Mouse (Mus musculus) brain, embryonic 14.5 days (tissue): ENCODE data around the gene Thbd.

Experiments
- CTCF ChIP-seq: fragments of 200-500 bp; IDR thresholded peaks from 2 replicates; pipeline ENCODE4 v1.5.1; 2012; ENCODE audit warnings: inconsistent platforms, mild to moderate bottlenecking, moderate library complexity, borderline replicate concordance; ENCODE audit not compliant: insufficient read depth, insufficient read length; ENCODE audit errors: extremely low read depth
- POLR2A ChIP-seq: fragments of 200-500 bp; IDR thresholded peaks from 2 replicates; pipeline ENCODE4 v1.6.1; 2012; ENCODE audit warnings: mild to moderate bottlenecking, inconsistent platforms, borderline replicate concordance; ENCODE audit not compliant: poor library complexity, insufficient read depth, insufficient read length, severe bottlenecking; ENCODE audit errors: extremely low read depth

- TF ChIP-seq CTCF (no peak), POLR2A (no peak)
Measured at GRCm38 (mm10) chr2:148408761-148409120, 753 bp upstream of the Thbd start.
